Mouse (Mus musculus) G1E (cell line): ENCODE data around the gene Trak1. TPM values are rescaled to one million over a fixed set of nuclear protein-coding genes. Genes with fewer than 3 reads are reported as not detected.
"Not testable (repeated sequence)": the region's sequence is repeated elsewhere in the genome, so short reads cannot be mapped to it uniquely, and the experiment has no call there.

Experiments used
- ATAC-seq: 2 replicates; pipeline ENCODE4 v1.8.0; 2016; ENCODE audit warnings: mild to moderate bottlenecking; ENCODE audit not compliant: insufficient number of reproducible peaks, poor library complexity, low FRiP score, severe bottlenecking; ENCODE audit errors: extremely low read depth
- DNase-seq: peaks from one replicate; pipeline ENCODE4 v3.0.0; 2012; ENCODE audit warnings: low spot score
- H3K27me3 ChIP-seq: 2 replicates; pipeline ENCODE4 v1.6.1; 2012; ENCODE audit warnings: mild to moderate bottlenecking, low read length, inconsistent platforms; ENCODE audit not compliant: insufficient read depth
- H3K36me3 ChIP-seq: replicated peaks from 2 replicates; pipeline ENCODE3; 2012; ENCODE audit warnings: mild to moderate bottlenecking, inconsistent platforms
- H3K4me1 ChIP-seq: 2 replicates; pipeline ENCODE4 v1.6.1; 2012; ENCODE audit warnings: low read depth, low read length, inconsistent platforms, mixed read lengths; ENCODE audit not compliant: insufficient read depth
- H3K4me3 ChIP-seq: 2 replicates; pipeline ENCODE4 v1.5.1; 2012; ENCODE audit warnings: low read depth, mild to moderate bottlenecking, inconsistent platforms, low read length, moderate library complexity, mixed read lengths
- H3K9me3 ChIP-seq: replicated peaks from 2 replicates; pipeline ENCODE4 v1.6.1; 2012; ENCODE audit warnings: inconsistent platforms
- CTCF ChIP-seq: IDR thresholded peaks from 2 replicates; pipeline ENCODE4 v1.5.1; 2012; ENCODE audit warnings: low read depth, low read length, inconsistent platforms, mixed read lengths
- GATA1 ChIP-seq: IDR thresholded peaks from 2 replicates; pipeline ENCODE4 v1.6.1; 2012; ENCODE audit warnings: borderline replicate concordance, low read length, inconsistent platforms, mixed read lengths
- GATA2 ChIP-seq: IDR thresholded peaks from 2 replicates; pipeline ENCODE4 v1.6.1; 2012; ENCODE audit warnings: low read depth, low read length, inconsistent platforms, borderline replicate concordance
- POLR2AphosphoS5 ChIP-seq: IDR thresholded peaks from 2 replicates; pipeline ENCODE4 v1.6.1; 2012; ENCODE audit warnings: low read depth, low read length, inconsistent platforms; ENCODE audit not compliant: insufficient replicate concordance
- TAL1 ChIP-seq: conservative IDR thresholded peaks from 2 replicates; pipeline ENCODE4 v1.6.1; 2012; ENCODE audit warnings: low read depth, low read length, inconsistent platforms, mixed read lengths
- polyA plus RNA-seq: library from polyadenylated mRNA; stranded (reverse); fragments of >175 nt; gene quantifications from 2 replicates; pipeline ENCODE4 v1.2.3, GENCODE M21; 2012
- total RNA-seq, 2 experiments: library from RNA; stranded (forward) in 1 of 2; stranded (reverse) in 1 of 2; fragments of 200-1000 nt in 1 of 2; fragments of >200 nt in 1 of 2; fragmentation: Nextera tagmentation in 1 of 2; gene quantifications; 2 replicates each; pipeline ENCODE4 v1.2.3; 2014 to 2017

The Trak1 gene
- total and polyA plus RNA-seq, 3 experiments: 13.6 to 35.7 (median 21.3) TPM

- no peak overlapping the region for H3K4me3 ChIP-seq
- DNase-seq: peak; percentile 26
- no peaks in the 10 kb centered on the region; the same call in 1 of the 2 replicates for H3K9me3 ChIP-seq
- TF ChIP-seq GATA1: no peak
- TF ChIP-seq CTCF: no peak; the same call in 1 of the 2 replicates
- TF ChIP-seq POLR2AphosphoS5: no peak
- TF ChIP-seq GATA2: no peak
- no peak for TF ChIP-seq TAL1
- peaks cover 97% of the 10 kb centered on the region for H3K36me3 ChIP-seq
- no peaks in the 10 kb centered on the region for H3K27me3 ChIP-seq
- no peak; the same call in 1 of the 2 replicates for ATAC-seq
- H3K4me1 ChIP-seq: peaks cover 17% of the 10 kb centered on the region
These were observed 148.1 kb downstream of the Trak1 start for GRCm38 (mm10) chr9:121445364-121445763.

GRCm38 (mm10) chr9:121446431-121446831, 149.1 kb downstream of the Trak1 start:
- Histone ChIP-seq H3K9me3 (no peaks in the 10 kb centered on the region; the same call in 1 of the 2 replicates), H3K27me3 (no peaks in the 10 kb centered on the region), H3K36me3 (peaks cover 98% of the 10 kb centered on the region), H3K4me1 (peaks cover 26% of the 10 kb centered on the region), H3K4me3 (no peak overlapping the region)
- ATAC-seq: no peak
- TF ChIP-seq TAL1 (no peak), GATA1 (no peak), GATA2 (no peak), CTCF (no peak), POLR2AphosphoS5 (no peak)
- DNase-seq: no peak

- DNase-seq (peak; percentile 62), ATAC-seq (peak; percentile 75)
- not testable (repeated sequence) for H3K9me3 ChIP-seq, H3K27me3 ChIP-seq
- Histone ChIP-seq H3K4me3 (peak overlapping the region; percentile 63; the same call in 1 of the 2 replicates), H3K4me1 (peaks cover 68% of the 10 kb centered on the region), H3K36me3 (peaks cover 93% of the 10 kb centered on the region)
These were observed 155.1 kb downstream of the Trak1 start for GRCm38 (mm10) chr9:121452342-121452942.

GRCm38 (mm10) chr9:121454891-121455290, 157.6 kb downstream of the Trak1 start:
- TF ChIP-seq CTCF (no peak), GATA1 (no peak), GATA2 (no peak), TAL1 (no peak), POLR2AphosphoS5 (no peak)
- H3K9me3 ChIP-seq: no peaks in the 10 kb centered on the region
- H3K27me3 ChIP-seq: no peaks in the 10 kb centered on the region
- H3K4me3 ChIP-seq: no peak overlapping the region
- no peak for ATAC-seq
- DNase-seq: no peak
- H3K36me3 ChIP-seq: peaks cover 91% of the 10 kb centered on the region
- H3K4me1 ChIP-seq: peaks cover 81% of the 10 kb centered on the region

GRCm38 (mm10) chr9:121456739-121457515, 159.6 kb downstream of the Trak1 start:
- no peaks in the 10 kb centered on the region for H3K27me3 ChIP-seq
- peaks cover 67% of the 10 kb centered on the region for H3K4me1 ChIP-seq
- no peaks in the 10 kb centered on the region for H3K9me3 ChIP-seq
- peaks cover 92% of the 10 kb centered on the region for H3K36me3 ChIP-seq
- DNase-seq (no peak), ATAC-seq (no peak)
- no peak overlapping the region for H3K4me3 ChIP-seq
- no peak for TF ChIP-seq CTCF

GRCm38 (mm10) chr9:121458466-121458865, 161.2 kb downstream of the Trak1 start:
- ATAC-seq (0 out of 2 replicates have a peak, but pooled peaks have one; percentile 24), DNase-seq (peak; percentile 35)
- Histone ChIP-seq H3K9me3 (no peaks in the 10 kb centered on the region), H3K36me3 (peaks cover 91% of the 10 kb centered on the region), H3K27me3 (no peaks in the 10 kb centered on the region), H3K4me1 (peaks cover 52% of the 10 kb centered on the region), H3K4me3 (no peak overlapping the region)
- TF ChIP-seq CTCF: peak; percentile 81
- TF ChIP-seq GATA1: no peak

- DNase-seq (no peak), ATAC-seq (no peak)
- TF ChIP-seq GATA2 (no peak), CTCF (no peak), GATA1 (no peak), POLR2AphosphoS5 (no peak), TAL1 (no peak)
- peaks cover 37% of the 10 kb centered on the region for H3K4me1 ChIP-seq
- H3K36me3 ChIP-seq: peaks cover 86% of the 10 kb centered on the region
- H3K4me3 ChIP-seq: no peak overlapping the region
- no peaks in the 10 kb centered on the region for H3K27me3 ChIP-seq
- no peaks in the 10 kb centered on the region for H3K9me3 ChIP-seq
These were observed 162.6 kb downstream of the Trak1 start for GRCm38 (mm10) chr9:121459950-121460349.
